Mouse (Mus musculus) heart, postnatal 0 days (tissue): Measurements from ENCODE around the gene Mmp21.

ENCODE experiments used
- CTCF ChIP-seq: IDR thresholded peaks from 2 replicates; pipeline ENCODE4 v1.5.1; 2016; ENCODE audit warnings: antibody characterized with exemption, control low read depth, low read depth
- EP300 ChIP-seq: IDR thresholded peaks from 2 replicates; pipeline ENCODE4 v1.6.1; 2016; ENCODE audit warnings: antibody characterized with exemption, low read depth

DNA sequence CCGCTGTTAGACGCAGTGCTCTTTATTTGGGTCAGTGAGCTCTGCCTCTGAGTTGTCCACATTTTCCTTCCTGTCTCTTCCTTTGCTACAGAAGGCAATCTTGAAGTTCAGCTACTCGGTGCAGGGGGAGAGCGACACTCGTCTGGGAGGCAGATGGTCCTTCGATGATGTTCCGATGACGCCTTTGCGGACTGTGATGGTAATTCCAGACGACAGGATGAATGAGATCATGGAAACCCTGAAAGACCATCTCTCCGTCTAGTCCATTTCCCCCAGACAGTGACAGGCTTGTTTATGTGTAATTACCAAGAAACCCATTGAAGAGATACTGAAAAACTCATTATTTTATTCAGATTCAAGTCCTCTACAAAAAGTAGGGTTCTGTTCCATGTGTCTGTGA is 40.8 kb upstream of the Mmp21 start:
- TF ChIP-seq CTCF (no peak), EP300 (no peak)
